Mouse (Mus musculus) erythroblast, embryonic 14.5 days (primary cell): Measurements from ENCODE around the gene Fcer1g. TPM values are rescaled to one million over a fixed set of nuclear protein-coding genes. Genes with fewer than 3 reads are reported as not detected.
A peak's percentile ranks its signal among the peaks of the same experiment; 100 is the strongest.

Source experiments
- H3K27me3 ChIP-seq: 2 replicates; pipeline ENCODE4 v1.6.1; 2012; ENCODE audit warnings: inconsistent platforms; ENCODE audit not compliant: control insufficient read depth
- H3K36me3 ChIP-seq: 2 replicates; pipeline ENCODE4 v1.6.1; 2012; ENCODE audit warnings: mild to moderate bottlenecking, inconsistent platforms; ENCODE audit not compliant: control insufficient read depth
- H3K4me1 ChIP-seq: 2 replicates; pipeline ENCODE4 v1.6.1; 2012; ENCODE audit warnings: inconsistent platforms; ENCODE audit not compliant: control insufficient read depth
- H3K4me3 ChIP-seq: replicated peaks from 2 replicates; pipeline ENCODE3; 2012; ENCODE audit warnings: moderate library complexity, mild to moderate bottlenecking, inconsistent platforms
- H3K9me3 ChIP-seq: 2 replicates; pipeline ENCODE4 v1.6.1; 2012; ENCODE audit warnings: low read length, inconsistent platforms, mixed read lengths; ENCODE audit not compliant: control insufficient read depth
- GATA1 ChIP-seq: IDR thresholded peaks from 2 replicates; pipeline ENCODE4 v1.6.1; 2012; ENCODE audit warnings: low read length, inconsistent platforms, mixed read lengths
- TAL1 ChIP-seq: IDR thresholded peaks from 3 replicates; pipeline ENCODE4 v1.6.1; 2012; ENCODE audit warnings: low read length, inconsistent platforms, mixed read lengths
- polyA plus RNA-seq: library from polyadenylated mRNA; stranded (reverse); fragments of >175 nt; gene quantifications from 2 replicates; pipeline ENCODE4 v1.2.3, GENCODE M21; 2012

The Fcer1g gene
- polyA plus RNA-seq, 1 experiment: 0.17 TPM

- peak within 1 kb of the TSS; percentile 52 for H3K4me3 ChIP-seq
- peaks cover 27% of the 10 kb centered on the region for H3K4me1 ChIP-seq
- no peak for TF ChIP-seq TAL1
- TF ChIP-seq GATA1: no peak
- peaks cover 8% of the 10 kb centered on the region for H3K36me3 ChIP-seq
- no peaks in the 10 kb centered on the region for H3K9me3 ChIP-seq
- no peaks in the 10 kb centered on the region; the same call in 1 of the 2 replicates for H3K27me3 ChIP-seq
Observed at GRCm38 (mm10) chr1:171224857-171225256, 9.3 kb downstream of the Fcer1g start, which contains the start of gene Apoa2. Gene Apoa2 (plus strand): TSS chr1:171225054.

GRCm38 (mm10) chr1:171223796-171224195 lies 10.4 kb downstream of the Fcer1g start:
- Histone ChIP-seq H3K27me3 (no peaks in the 10 kb centered on the region; the same call in 1 of the 2 replicates), H3K4me3 (no peak overlapping the region), H3K36me3 (peaks cover 17% of the 10 kb centered on the region), H3K9me3 (no peaks in the 10 kb centered on the region), H3K4me1 (peaks cover 27% of the 10 kb centered on the region)
- no peak for TF ChIP-seq TAL1
- no peak for TF ChIP-seq GATA1

GRCm38 (mm10) chr1:171223168-171223567 lies 11.0 kb downstream of the Fcer1g start:
- H3K36me3 ChIP-seq: peaks cover 21% of the 10 kb centered on the region
- TF ChIP-seq TAL1 (no peak), GATA1 (no peak)
- H3K4me3 ChIP-seq: peak overlapping the region; percentile 79
- no peaks in the 10 kb centered on the region; the same call in 1 of the 2 replicates for H3K27me3 ChIP-seq
- H3K9me3 ChIP-seq: no peaks in the 10 kb centered on the region
- peaks cover 27% of the 10 kb centered on the region for H3K4me1 ChIP-seq

- H3K9me3 ChIP-seq: no peaks in the 10 kb centered on the region
- peak within 1 kb of the TSS; percentile 79 for H3K4me3 ChIP-seq
- H3K27me3 ChIP-seq: no peaks in the 10 kb centered on the region; the same call in 1 of the 2 replicates
- peaks cover 27% of the 10 kb centered on the region for H3K4me1 ChIP-seq
- H3K36me3 ChIP-seq: peaks cover 24% of the 10 kb centered on the region
- no peak for TF ChIP-seq GATA1
- TF ChIP-seq TAL1: no peak
Observed at GRCm38 (mm10) chr1:171222238-171223155, 11.7 kb downstream of the Fcer1g start, which contains the start of gene Tomm40l. Gene Tomm40l (minus strand): TSS chr1:171222514.

GRCm38 (mm10) chr1:171221281-171222193 lies 12.6 kb downstream of the Fcer1g start:
- Histone ChIP-seq H3K4me1 (peaks cover 36% of the 10 kb centered on the region), H3K36me3 (peaks cover 24% of the 10 kb centered on the region), H3K27me3 (no peaks in the 10 kb centered on the region; the same call in 1 of the 2 replicates), H3K9me3 (no peaks in the 10 kb centered on the region), H3K4me3 (peak overlapping the region; percentile 79)
- no peak for TF ChIP-seq TAL1
- TF ChIP-seq GATA1: no peak

- H3K9me3 ChIP-seq: no peaks in the 10 kb centered on the region
- TF ChIP-seq GATA1 (no peak), TAL1 (no peak)
- H3K36me3 ChIP-seq: peaks cover 24% of the 10 kb centered on the region
- peaks cover 42% of the 10 kb centered on the region for H3K4me1 ChIP-seq
- peak overlapping the region; percentile 79 for H3K4me3 ChIP-seq
- H3K27me3 ChIP-seq: no peaks in the 10 kb centered on the region; the same call in 1 of the 2 replicates
Observed at GRCm38 (mm10) chr1:171220871-171221270, 13.3 kb downstream of the Fcer1g start.

- Histone ChIP-seq H3K4me1 (peaks cover 26% of the 10 kb centered on the region), H3K4me3 (no peak overlapping the region), H3K9me3 (no peaks in the 10 kb centered on the region), H3K27me3 (0 out of 2 replicates have a peak, but pooled peaks cover 2% of the 10 kb centered on the region), H3K36me3 (peaks cover 24% of the 10 kb centered on the region)
- TF ChIP-seq TAL1 (no peak), GATA1 (no peak)
Observed at GRCm38 (mm10) chr1:171216241-171216955, 17.8 kb downstream of the Fcer1g start.
